Mouse (Mus musculus) E14TG2a.4 (cell line): ENCODE data around the gene Lmnb2.
A peak's percentile ranks its signal among the peaks of the same experiment; 100 is the strongest.

Experiments
- H3K27me3 ChIP-seq: 2 replicates; pipeline ENCODE4 v1.6.1; 2014; ENCODE audit warnings: low read length, control low read depth; ENCODE audit not compliant: insufficient read depth
- H3K36me3 ChIP-seq: 2 replicates; pipeline ENCODE4 v1.6.1; 2014; ENCODE audit warnings: low read length, control low read depth; ENCODE audit not compliant: insufficient read depth
- H3K4me1 ChIP-seq: replicated peaks from 2 replicates; pipeline ENCODE4 v1.6.1; 2014; ENCODE audit warnings: low read depth, low read length, control low read depth
- H3K4me3 ChIP-seq: replicated peaks from 2 replicates; pipeline ENCODE4 v1.5.1; 2014; ENCODE audit warnings: mild to moderate bottlenecking, low read length
- H3K9me3 ChIP-seq: 2 replicates; pipeline ENCODE4 v1.6.1; 2014; ENCODE audit warnings: low read length, control low read depth
- CTCF ChIP-seq: conservative IDR thresholded peaks from 2 replicates; pipeline ENCODE4 v1.5.1; 2014; ENCODE audit warnings: low read length
- NANOG ChIP-seq: IDR thresholded peaks from 2 replicates; pipeline ENCODE4 v1.6.1; 2014; ENCODE audit warnings: borderline replicate concordance, low read length, mixed read lengths
- POU5F1 ChIP-seq: IDR thresholded peaks from 2 replicates; pipeline ENCODE4 v1.6.1; 2014; ENCODE audit warnings: low read length, borderline replicate concordance

The Lmnb2 gene

GRCm38 (mm10) chr10:80930361-80931152 is 12.5 kb upstream of the Lmnb2 start:
- peaks cover 43% of the 10 kb centered on the region for H3K27me3 ChIP-seq
- peak overlapping the region; percentile 90 for H3K4me3 ChIP-seq
- no peak for TF ChIP-seq POU5F1
- TF ChIP-seq NANOG: no peak
- no peak for TF ChIP-seq CTCF
- H3K9me3 ChIP-seq: no peaks in the 10 kb centered on the region
- peaks cover 8% of the 10 kb centered on the region for H3K36me3 ChIP-seq
- peaks cover 94% of the 10 kb centered on the region for H3K4me1 ChIP-seq

- Histone ChIP-seq H3K27me3 (peaks cover 42% of the 10 kb centered on the region), H3K36me3 (peaks cover 8% of the 10 kb centered on the region), H3K9me3 (no peaks in the 10 kb centered on the region), H3K4me1 (peaks cover 93% of the 10 kb centered on the region), H3K4me3 (peak within 1 kb of the TSS; percentile 90)
- TF ChIP-seq NANOG (no peak), CTCF (no peak), POU5F1 (no peak)
Observed at GRCm38 (mm10) chr10:80929299-80930226, 11.5 kb upstream of the Lmnb2 start, which contains the start of gene Gadd45b. Gene Gadd45b (plus strand): TSS chr10:80930073.

- peaks cover 85% of the 10 kb centered on the region for H3K4me1 ChIP-seq
- H3K27me3 ChIP-seq: peaks cover 37% of the 10 kb centered on the region
- no peaks in the 10 kb centered on the region for H3K9me3 ChIP-seq
- H3K36me3 ChIP-seq: peaks cover 8% of the 10 kb centered on the region
- TF ChIP-seq CTCF (peak; percentile 58), POU5F1 (no peak)
- peak overlapping the region; percentile 90 for H3K4me3 ChIP-seq
Observed at GRCm38 (mm10) chr10:80928586-80929298, 10.7 kb upstream of the Lmnb2 start.

GRCm38 (mm10) chr10:80925472-80925871 is 7.4 kb upstream of the Lmnb2 start:
- Histone ChIP-seq H3K36me3 (no peaks in the 10 kb centered on the region), H3K9me3 (no peaks in the 10 kb centered on the region), H3K4me1 (peaks cover 80% of the 10 kb centered on the region), H3K27me3 (peaks cover 11% of the 10 kb centered on the region), H3K4me3 (peak overlapping the region; percentile 20; the same call in 1 of the 2 replicates)
- TF ChIP-seq CTCF (no peak), POU5F1 (no peak), NANOG (no peak)

GRCm38 (mm10) chr10:80921923-80922322 is 3.9 kb upstream of the Lmnb2 start:
- TF ChIP-seq POU5F1: no peak
- TF ChIP-seq NANOG: no peak
- no peak for TF ChIP-seq CTCF
- Histone ChIP-seq H3K36me3 (no peaks in the 10 kb centered on the region), H3K27me3 (no peaks in the 10 kb centered on the region), H3K4me1 (peaks cover 59% of the 10 kb centered on the region), H3K4me3 (peak overlapping the region; percentile 71), H3K9me3 (no peaks in the 10 kb centered on the region)

GRCm38 (mm10) chr10:80917336-80917778 is 688 bp downstream of the Lmnb2 start:
- TF ChIP-seq CTCF (no peak), POU5F1 (no peak), NANOG (no peak)
- H3K4me3 ChIP-seq: peak overlapping the region; percentile 100
- H3K9me3 ChIP-seq: no peaks in the 10 kb centered on the region
- peaks cover 43% of the 10 kb centered on the region for H3K36me3 ChIP-seq
- peaks cover 62% of the 10 kb centered on the region for H3K4me1 ChIP-seq
- H3K27me3 ChIP-seq: no peaks in the 10 kb centered on the region

GRCm38 (mm10) chr10:80915736-80916135 is 2.3 kb downstream of the Lmnb2 start:
- peaks cover 60% of the 10 kb centered on the region for H3K36me3 ChIP-seq
- H3K27me3 ChIP-seq: no peaks in the 10 kb centered on the region
- no peaks in the 10 kb centered on the region for H3K9me3 ChIP-seq
- H3K4me3 ChIP-seq: no peak overlapping the region
- no peak for TF ChIP-seq POU5F1
- peaks cover 51% of the 10 kb centered on the region for H3K4me1 ChIP-seq

GRCm38 (mm10) chr10:80915260-80915659 is 2.8 kb downstream of the Lmnb2 start:
- Histone ChIP-seq H3K4me1 (peaks cover 51% of the 10 kb centered on the region), H3K9me3 (no peaks in the 10 kb centered on the region), H3K27me3 (no peaks in the 10 kb centered on the region), H3K4me3 (no peak overlapping the region), H3K36me3 (peaks cover 64% of the 10 kb centered on the region)
- TF ChIP-seq POU5F1: no peak
- no peak for TF ChIP-seq CTCF
- TF ChIP-seq NANOG: no peak
